Mouse (Mus musculus) T-helper 1 cell (primary cell): ENCODE measurements around the gene Npas3.

Source experiments
- in situ Hi-C: fragments of 300-600 bp; cut with MboI, MseI; formaldehyde crosslinking; loops from one replicate; pipeline ENCODE4 v1.15.1; 2025; ENCODE audit warnings: high pct_unique_total_duplicates

Gene Npas3

GRCm38 (mm10) chr12:53692471-53692870 lies 444.0 kb downstream of the Npas3 start:
- in situ Hi-C loops = no loop called here

- in situ Hi-C loops = no loop called here
These were observed 445.9 kb downstream of the Npas3 start for GRCm38 (mm10) chr12:53694346-53694745.

DNA sequence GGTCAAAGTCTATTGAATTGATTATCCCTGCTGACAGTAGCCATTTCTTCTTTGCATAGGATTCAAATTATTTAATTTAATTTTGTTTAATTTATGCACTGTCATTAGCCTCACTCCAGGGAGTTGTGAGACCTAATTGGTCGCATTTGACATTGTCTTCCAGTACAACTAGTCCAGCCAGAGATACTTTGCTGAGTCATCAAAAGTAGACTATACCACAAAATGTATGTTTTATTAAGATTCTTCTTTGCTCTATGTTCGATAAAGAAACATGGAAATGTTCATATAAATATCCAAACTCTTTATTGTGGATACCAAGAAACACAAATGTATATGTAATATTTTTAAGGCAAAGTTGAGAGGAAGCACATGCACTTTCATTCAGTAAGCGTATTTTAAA lies 446.8 kb downstream of the Npas3 start:
- in situ Hi-C loops = no loop called here

- in situ Hi-C loops = no loop called here
These were observed 449.2 kb downstream of the Npas3 start for GRCm38 (mm10) chr12:53697645-53698044.

- in situ Hi-C loops = no loop called here
These were observed 450.2 kb downstream of the Npas3 start for GRCm38 (mm10) chr12:53698483-53699227.

DNA sequence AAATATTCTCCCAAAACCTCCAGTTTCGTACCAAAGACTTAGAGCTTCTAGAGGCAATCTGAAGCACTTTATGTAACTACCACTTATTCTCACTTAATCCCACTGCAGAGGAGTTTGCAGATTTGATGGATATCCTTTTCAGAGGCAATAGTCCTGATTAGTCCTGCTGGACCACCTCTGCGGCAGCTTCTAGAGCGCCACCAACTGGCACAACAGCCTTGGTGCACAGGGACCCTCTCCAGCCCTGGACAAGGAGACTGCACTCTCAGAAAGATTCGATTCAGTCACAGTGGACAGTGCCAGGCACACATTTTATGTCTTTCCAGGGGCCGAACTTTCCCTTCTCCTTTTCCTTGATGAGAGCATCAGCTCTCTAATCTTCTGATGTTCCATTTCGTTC lies 471.4 kb downstream of the Npas3 start:
- in situ Hi-C loops = no loop called here

GRCm38 (mm10) chr12:53722156-53722555 lies 473.7 kb downstream of the Npas3 start:
- in situ Hi-C loops = no loop called here

GRCm38 (mm10) chr12:53722718-53723698 lies 474.5 kb downstream of the Npas3 start:
- in situ Hi-C loops = no loop called here

DNA sequence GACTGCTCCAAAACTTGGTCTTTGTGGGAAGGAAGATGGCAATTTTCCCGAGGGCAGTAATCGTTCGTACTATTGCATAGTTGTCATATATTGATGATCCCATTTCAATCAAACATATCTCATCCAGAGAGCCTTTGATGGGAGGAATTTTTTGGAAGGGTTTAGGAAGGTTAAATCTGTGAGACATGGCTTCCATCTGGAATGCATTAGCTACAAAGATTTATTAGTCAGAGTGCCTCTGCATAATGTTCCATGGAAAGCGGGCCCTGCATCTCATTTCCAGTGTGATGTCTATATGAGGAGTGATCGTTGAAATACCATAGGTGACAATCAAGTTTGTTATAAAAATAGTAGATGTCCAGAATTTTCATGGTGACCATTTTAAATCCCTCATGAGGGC lies 480.8 kb downstream of the Npas3 start:
- in situ Hi-C loops = no loop called here

- in situ Hi-C loops = no loop called here
These were observed 490.2 kb downstream of the Npas3 start for GRCm38 (mm10) chr12:53738549-53739292.

DNA sequence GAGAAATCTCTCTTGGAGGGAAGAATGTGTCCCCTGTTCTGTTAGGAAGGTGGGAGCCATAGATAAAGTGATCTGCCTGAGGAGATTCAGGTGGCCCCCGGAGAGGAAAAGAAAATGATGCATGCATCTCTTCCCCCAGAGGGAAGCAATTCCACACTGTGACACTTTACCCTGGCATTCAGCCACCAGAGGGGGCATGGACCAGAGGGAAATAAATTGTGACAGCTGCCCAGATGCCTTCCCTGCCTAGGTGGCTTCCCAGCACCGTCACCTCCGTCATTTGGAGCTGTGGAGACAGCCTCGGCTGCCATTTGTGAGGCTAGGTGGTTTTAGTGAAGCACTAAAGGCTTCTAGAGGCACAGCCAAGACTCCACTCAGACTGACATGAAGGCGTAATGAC lies 498.2 kb downstream of the Npas3 start:
- in situ Hi-C loops = loop anchor here (10.0 kb wide), 1 partner anchor 1802 kb away; no protein-coding TSS in a partner anchor

GRCm38 (mm10) chr12:53749375-53749774 lies 500.9 kb downstream of the Npas3 start:
- in situ Hi-C loops = loop anchor here (10.0 kb wide), 1 partner anchor 1805 kb away; no protein-coding TSS in a partner anchor

GRCm38 (mm10) chr12:53752281-53753072 lies 504.0 kb downstream of the Npas3 start:
- in situ Hi-C loops = no loop called here

DNA sequence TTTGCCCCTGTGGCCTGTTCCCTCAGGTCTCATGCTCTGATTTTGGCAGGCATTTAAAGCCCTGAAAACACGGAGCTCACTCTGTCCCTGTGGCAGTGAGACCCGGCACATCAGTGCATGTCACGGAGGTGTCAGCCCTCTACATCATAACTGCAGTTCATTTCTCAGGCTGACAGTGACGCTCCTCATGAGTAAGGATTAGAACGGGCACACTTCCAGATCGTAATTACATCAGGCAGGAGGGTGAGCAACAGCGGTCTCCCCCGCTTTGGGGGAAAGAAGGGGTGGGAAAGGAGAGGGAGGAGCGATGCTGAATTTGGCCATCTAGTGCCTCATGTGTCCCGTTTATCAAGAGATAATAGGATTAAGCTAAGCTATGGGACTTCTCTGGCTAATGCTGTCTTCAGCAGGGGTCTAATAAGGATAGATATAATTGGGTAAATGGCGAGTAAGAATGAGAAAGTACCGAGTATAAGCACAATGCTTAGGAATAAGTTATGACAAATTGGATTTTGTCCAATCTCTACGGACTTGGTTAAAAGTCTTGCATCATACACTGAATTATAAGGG lies 505.0 kb downstream of the Npas3 start:
- in situ Hi-C loops = no loop called here

GRCm38 (mm10) chr12:53754236-53754635 lies 505.8 kb downstream of the Npas3 start:
- in situ Hi-C loops = no loop called here

DNA sequence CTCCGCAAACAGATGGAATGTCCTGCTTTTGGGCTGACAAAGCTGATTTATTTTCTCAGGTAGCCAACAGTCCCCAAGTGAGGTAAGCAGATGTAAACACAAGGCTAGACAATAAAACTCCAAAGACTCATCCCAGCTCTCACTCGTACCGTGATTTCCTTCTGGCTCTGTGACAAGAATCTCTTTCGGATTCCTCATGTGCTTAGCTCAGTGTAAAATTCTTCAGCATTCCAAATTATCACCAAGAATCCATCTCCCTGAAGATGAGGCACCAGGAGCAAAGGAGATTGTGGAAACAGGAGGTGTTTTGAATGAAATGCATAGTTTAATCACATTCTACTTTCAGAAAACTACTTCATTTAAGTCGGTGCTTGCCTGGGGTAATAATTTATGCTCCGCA lies 509.2 kb downstream of the Npas3 start:
- in situ Hi-C loops = no loop called here

DNA sequence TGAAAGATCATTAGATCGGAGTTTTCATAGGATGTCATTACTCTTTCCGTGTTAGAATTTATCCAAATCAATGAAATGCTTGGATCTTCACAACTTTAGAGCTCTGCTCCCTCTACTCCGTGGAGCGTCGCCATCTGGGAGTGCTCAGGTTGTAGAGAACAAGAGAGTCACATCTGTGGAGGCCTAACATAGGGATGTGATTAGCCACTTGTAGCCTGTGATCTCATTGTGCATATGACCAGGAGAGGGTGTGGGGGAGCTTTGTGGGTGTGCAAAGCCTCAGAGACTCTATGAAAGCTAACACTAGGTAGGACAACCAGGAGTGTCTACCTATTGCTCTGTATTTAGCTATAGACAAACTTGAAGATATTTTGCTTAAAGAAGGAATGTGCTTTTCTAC lies 509.9 kb downstream of the Npas3 start:
- in situ Hi-C loops = no loop called here

GRCm38 (mm10) chr12:53764143-53764542 lies 515.7 kb downstream of the Npas3 start:
- in situ Hi-C loops = no loop called here

- in situ Hi-C loops = no loop called here
These were observed 519.9 kb downstream of the Npas3 start for GRCm38 (mm10) chr12:53768392-53768791.

- in situ Hi-C loops = no loop called here
These were observed 523.0 kb downstream of the Npas3 start for GRCm38 (mm10) chr12:53771394-53771936.
